Mouse (Mus musculus) layer of hippocampus, postnatal 25 days (tissue): ENCODE measurements around the gene Thsd4. TPM values are rescaled to one million over a fixed set of nuclear protein-coding genes. Genes with fewer than 3 reads are reported as not detected.

Experiments
- DNase-seq, 2 experiments: peaks; one replicate each; pipeline ENCODE4 v3.0.0; 2022; ENCODE audit warnings: mixed read lengths in 2 of 2, low spot score in 1 of 2; ENCODE audit errors: extremely low spot score in 1 of 2
- total RNA-seq, 2 experiments: library from RNA; stranded (reverse); gene quantifications; 2 replicates each; pipeline ENCODE4 v1.2.3; 2021

Gene Thsd4
- total RNA-seq, 2 experiments from 2014 or later: 23.5 to 24.6 TPM

- DNase-seq: no peak
Measured at GRCm38 (mm10) chr9:60180114-60180513, 341.7 kb downstream of the Thsd4 start.

DNA sequence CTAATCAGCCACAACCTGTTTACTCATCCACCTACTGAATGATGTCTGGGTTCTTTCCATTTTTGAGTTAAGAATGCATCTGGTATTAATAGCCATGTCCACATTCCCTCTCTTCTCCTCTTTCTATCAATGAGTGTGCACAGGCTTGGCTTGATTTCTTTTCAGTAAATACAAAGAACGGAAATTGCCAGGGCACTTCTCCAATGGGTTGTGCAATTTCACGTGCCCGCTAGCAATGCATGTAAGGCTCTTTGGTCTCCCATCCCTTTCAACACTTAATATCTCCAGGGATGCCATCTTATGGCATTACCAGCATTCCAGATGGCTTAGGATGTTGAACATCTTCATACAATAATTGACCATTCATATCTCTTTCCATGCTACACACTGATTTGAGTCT, 345.5 kb downstream of the Thsd4 start:
- DNase-seq: no peak

DNA sequence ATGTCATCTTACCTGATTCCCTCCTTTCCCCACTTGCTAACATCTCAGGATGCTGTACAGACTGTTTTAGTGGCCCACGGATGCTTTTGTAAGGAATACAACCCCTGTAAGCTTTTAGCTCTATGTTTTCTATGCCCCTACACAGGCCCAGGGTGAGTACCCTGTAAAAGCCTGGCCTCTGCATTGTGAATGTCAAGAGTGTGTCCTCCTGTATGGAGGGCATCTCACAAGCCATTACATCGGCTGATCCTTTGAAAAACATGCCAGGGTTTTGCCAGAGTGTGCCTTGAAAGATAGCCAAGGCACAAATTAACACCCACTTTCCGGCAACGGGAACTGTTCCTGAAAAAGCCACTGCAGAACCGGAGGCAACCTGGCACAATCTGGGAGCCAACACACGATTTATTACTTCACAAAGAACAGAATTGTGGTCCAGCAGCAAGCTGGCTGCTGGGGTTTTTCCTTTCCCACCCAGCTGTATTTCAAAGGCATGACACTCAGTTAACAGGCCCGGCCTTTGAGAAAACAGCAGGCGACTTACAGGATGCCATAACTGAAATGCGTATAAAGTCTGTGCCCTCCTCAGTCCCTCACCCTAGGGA, 349.3 kb downstream of the Thsd4 start:
- DNase-seq: peak in 1 of 2 experiments; percentile 14

GRCm38 (mm10) chr9:60166990-60167389, 354.9 kb downstream of the Thsd4 start:
- DNase-seq: peak in 1 of 2 experiments; percentile 42

DNA sequence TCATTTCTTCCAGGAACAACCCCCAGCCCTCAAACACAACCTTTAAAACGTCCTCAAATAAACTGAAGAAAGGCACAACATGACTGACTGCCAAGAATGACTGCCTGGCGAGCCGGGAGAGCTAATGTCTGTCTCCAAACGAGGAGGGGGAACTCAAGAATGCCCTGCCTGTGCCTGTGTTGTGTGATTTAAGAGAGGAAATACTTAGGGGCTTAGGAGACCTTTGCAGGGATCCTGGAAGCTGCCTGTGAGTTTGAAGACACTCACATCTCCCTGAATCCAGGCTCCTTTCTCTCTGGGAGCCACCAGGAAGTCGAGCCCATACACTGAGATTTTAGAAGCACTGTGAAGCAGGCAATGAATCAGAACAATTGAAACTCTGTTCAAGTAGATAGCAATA, 361.0 kb downstream of the Thsd4 start:
- DNase-seq: no peak

- no peak for DNase-seq
Measured at GRCm38 (mm10) chr9:60160194-60160593, 361.7 kb downstream of the Thsd4 start.

GRCm38 (mm10) chr9:60152990-60153389, 368.9 kb downstream of the Thsd4 start:
- DNase-seq: no peak

GRCm38 (mm10) chr9:60151897-60152627, 369.8 kb downstream of the Thsd4 start:
- DNase-seq: no peak

GRCm38 (mm10) chr9:60150511-60150910, 371.3 kb downstream of the Thsd4 start:
- no peak for DNase-seq

GRCm38 (mm10) chr9:60148988-60149387, 372.9 kb downstream of the Thsd4 start:
- DNase-seq: no peak

- DNase-seq: no peak
Measured at GRCm38 (mm10) chr9:60147401-60147800, 374.4 kb downstream of the Thsd4 start.

DNA sequence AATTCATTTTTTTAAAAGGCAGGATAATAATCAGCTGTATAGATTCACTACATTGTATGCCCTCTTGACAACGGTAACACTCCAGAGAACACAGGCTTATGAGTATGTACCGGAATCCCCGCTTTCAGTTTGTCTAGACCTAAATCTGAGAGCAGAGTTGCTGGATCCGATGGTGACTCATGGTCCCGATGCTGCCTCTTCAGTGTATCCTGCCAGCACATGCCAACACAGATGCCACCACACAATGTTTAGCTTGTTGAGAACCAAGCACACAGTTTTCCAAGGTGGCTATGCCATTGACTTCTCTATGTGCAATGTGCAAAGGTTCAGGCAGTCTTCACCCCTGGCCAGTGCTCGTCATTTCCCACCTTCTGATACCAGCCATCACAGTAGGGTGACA, 378.0 kb downstream of the Thsd4 start:
- DNase-seq: no peak

DNA sequence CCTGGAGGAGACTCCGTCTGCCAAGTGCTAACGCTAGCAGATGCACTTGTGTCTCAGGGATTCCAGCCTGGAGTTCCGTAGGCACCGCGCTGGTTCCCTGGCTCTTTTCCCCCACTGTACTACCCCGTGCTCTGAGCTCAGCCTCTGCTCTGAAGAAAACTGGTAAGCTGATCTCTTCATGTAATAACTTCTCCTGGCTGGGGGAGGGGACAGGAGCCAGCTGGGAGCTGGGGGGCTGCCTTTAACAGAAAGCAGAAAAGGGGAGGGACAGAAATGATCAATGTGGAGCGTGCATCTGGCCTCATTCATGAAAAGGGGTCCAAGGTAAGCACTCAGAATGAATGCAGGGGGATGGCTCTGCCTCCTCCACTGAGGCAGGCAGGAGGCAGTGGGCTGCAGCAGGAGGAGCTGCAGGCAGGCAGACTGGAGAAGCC, 380.7 kb downstream of the Thsd4 start:
- DNase-seq: no peak

GRCm38 (mm10) chr9:60140411-60140810, 381.4 kb downstream of the Thsd4 start:
- DNase-seq: no peak

- no peak for DNase-seq
Measured at GRCm38 (mm10) chr9:60139446-60139845, 382.4 kb downstream of the Thsd4 start.

GRCm38 (mm10) chr9:60129235-60129991, 392.4 kb downstream of the Thsd4 start:
- no peak for DNase-seq

- no peak for DNase-seq
Measured at GRCm38 (mm10) chr9:60126961-60127360, 394.9 kb downstream of the Thsd4 start.

GRCm38 (mm10) chr9:60124102-60124501, 397.7 kb downstream of the Thsd4 start:
- no peak for DNase-seq

DNA sequence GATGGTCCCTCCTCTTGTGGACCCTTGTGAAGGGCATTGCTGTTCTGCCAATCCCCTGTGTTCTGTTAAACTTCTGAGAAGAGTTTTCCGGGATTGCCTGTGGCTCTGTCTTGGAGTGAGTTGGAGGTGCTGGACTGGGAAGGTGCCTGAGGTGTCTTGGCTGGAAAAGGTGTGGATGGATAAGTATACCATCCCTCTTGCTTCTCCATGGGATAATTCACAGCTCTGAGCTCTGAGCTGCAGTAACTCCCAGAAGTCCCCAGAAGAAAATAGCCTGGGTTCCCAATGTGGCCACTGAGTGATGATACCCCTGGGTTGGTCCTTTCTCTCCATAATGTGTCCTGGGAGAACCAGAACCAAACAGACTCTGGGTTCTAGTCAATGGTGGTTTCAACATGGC, 398.8 kb downstream of the Thsd4 start:
- DNase-seq: no peak

GRCm38 (mm10) chr9:60119846-60120245, 402.0 kb downstream of the Thsd4 start:
- no peak for DNase-seq

- DNase-seq: no peak
Measured at GRCm38 (mm10) chr9:60117831-60118230, 404.0 kb downstream of the Thsd4 start.
